10 mouse cellular contexts compared by ENCODE assay signal in the genomic region with DNA sequence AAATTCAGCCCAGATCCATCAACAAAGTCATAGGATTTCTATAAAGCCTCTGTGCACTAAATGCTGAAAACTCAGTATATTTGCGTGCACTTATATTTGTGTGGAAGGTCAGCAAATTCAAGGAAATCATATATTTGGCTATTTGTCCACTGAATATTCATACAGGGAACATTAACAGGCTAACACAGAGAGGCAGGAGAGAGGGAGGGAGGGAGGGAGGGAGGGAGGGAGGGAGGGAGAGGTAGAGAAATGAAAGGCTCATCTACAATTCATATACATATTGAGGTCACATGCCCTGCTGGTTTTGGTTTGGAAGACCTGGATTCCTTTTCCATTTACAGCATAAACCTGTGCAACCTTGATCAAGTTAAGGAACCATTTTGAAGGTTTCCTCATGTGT.
DNase-seq lines count a peak whose midpoint lies in the region; ATAC-seq lines count a peak whose summit lies in the region.
"Had no signal": no experiment of that assay in that cellular context is flagged by ENCODE, and none has a peak within 500 bp of the region (broad histone marks: within the 10 kb centered on the region; RNA-seq: fewer than 3 reads in every experiment).

No protein-coding gene starts in this region.

- H3K4me1 ChIP-seq in heart, embryonic 16.5 days (ENCODE audit: control insufficient read depth, insufficient read depth, low read length): no peaks in the 10 kb centered on the region
- no peaks in the 10 kb centered on the region for H3K4me1 ChIP-seq in embryonic facial prominence, embryonic 11.5 days (ENCODE audit: control insufficient read depth, insufficient read depth, low read length)
- H3K4me1 ChIP-seq in hindbrain, embryonic 12.5 days: no peaks in the 10 kb centered on the region
- H3K4me1 ChIP-seq in midbrain, embryonic 10.5 days: no peaks in the 10 kb centered on the region

- no peak for ATAC-seq in heart, embryonic 16.5 days (replicated peaks; ENCODE audit: extremely low read depth, insufficient read depth, low FRiP score)
- no peak for ATAC-seq in embryonic facial prominence, embryonic 11.5 days (replicated peaks; ENCODE audit: insufficient number of reproducible peaks, low FRiP score, low TSS enrichment, low read depth)
- ATAC-seq in hindbrain, embryonic 12.5 days (ENCODE audit: low FRiP score): no peak
- ATAC-seq: activated CD4-positive, CD25-positive, alpha-beta regulatory T cell, adult 4 months; CD4-positive, CD25-positive, alpha-beta regulatory T cell, adult 4 months had no signal

- no peak overlapping the region for H3K27ac ChIP-seq in heart, embryonic 16.5 days (ENCODE audit: low read length)
- no peak overlapping the region for H3K27ac ChIP-seq in embryonic facial prominence, embryonic 11.5 days (replicated peaks; ENCODE audit: low read depth, low read length)
- no peak overlapping the region for H3K27ac ChIP-seq in hindbrain, embryonic 12.5 days
- peak overlapping the region; percentile 79 for H3K27ac ChIP-seq in midbrain, embryonic 10.5 days (replicated peaks)

- no peaks in the 10 kb centered on the region for H3K9me3 ChIP-seq in heart, embryonic 16.5 days (replicated peaks; ENCODE audit: control insufficient read depth, low read length)
- no peaks in the 10 kb centered on the region for H3K9me3 ChIP-seq in embryonic facial prominence, embryonic 11.5 days (replicated peaks; ENCODE audit: control insufficient read depth, low read length)
- no peaks in the 10 kb centered on the region for H3K9me3 ChIP-seq in hindbrain, embryonic 12.5 days (replicated peaks)
- H3K9me3 ChIP-seq in midbrain, embryonic 10.5 days (replicated peaks): no peaks in the 10 kb centered on the region

- WGBS in heart, embryonic 16.5 days: 64% methylated on average over 1 of the region's 1 CpGs
- 92% methylated on average over 1 of the region's 1 CpGs for WGBS in embryonic facial prominence, embryonic 11.5 days
- 90% methylated on average over 1 of the region's 1 CpGs for WGBS in hindbrain, embryonic 12.5 days
- WGBS in midbrain, embryonic 10.5 days: 85% methylated on average over 1 of the region's 1 CpGs

- H3K4me2 ChIP-seq in heart, embryonic 16.5 days (ENCODE audit: low read depth, low read length): peak overlapping the region; percentile 58
- peak overlapping the region; percentile 36 for H3K4me2 ChIP-seq in embryonic facial prominence, embryonic 11.5 days (ENCODE audit: low read depth, low read length)
- H3K4me2 ChIP-seq in hindbrain, embryonic 12.5 days (replicated peaks): peak overlapping the region; percentile 63

- H3K4me3 ChIP-seq in heart, embryonic 16.5 days (ENCODE audit: low read length): peak overlapping the region; percentile 35; the same call in 1 of the 2 replicates
- H3K4me3 ChIP-seq in embryonic facial prominence, embryonic 11.5 days (ENCODE audit: low read depth, low read length): no peak overlapping the region
- peak overlapping the region; percentile 40 for H3K4me3 ChIP-seq in hindbrain, embryonic 12.5 days
- peak overlapping the region; percentile 56 for H3K4me3 ChIP-seq in midbrain, embryonic 10.5 days

- DNase-seq in heart, adult 18-20 months: no peak
- no peak for DNase-seq in embryonic facial prominence, embryonic 11.5 days (ENCODE audit: low spot score)
- no peak for DNase-seq in midbrain, embryonic 10.5 days (ENCODE audit: low spot score)
- DNase-seq in right cerebral cortex, postnatal 4 days: no peak
- no peak for DNase-seq in spleen, postnatal 36 days (ENCODE audit: low spot score in 2 of 2)
- no peak for DNase-seq in left cerebral cortex, adult 11 months (ENCODE audit: low spot score)

- no peak overlapping the region for H3K9ac ChIP-seq in heart, embryonic 16.5 days (ENCODE audit: low read length)
- no peak overlapping the region for H3K9ac ChIP-seq in embryonic facial prominence, embryonic 11.5 days (replicated peaks; ENCODE audit: low read length)
- 0 out of 2 replicates have a peak overlapping the region, but pooled peaks have one; percentile 50 for H3K9ac ChIP-seq in hindbrain, embryonic 12.5 days

- no peaks in the 10 kb centered on the region for H3K36me3 ChIP-seq in heart, embryonic 16.5 days (ENCODE audit: control insufficient read depth, insufficient read depth)
- no peaks in the 10 kb centered on the region for H3K36me3 ChIP-seq in embryonic facial prominence, embryonic 11.5 days (replicated peaks; ENCODE audit: control insufficient read depth, insufficient read depth, low read depth, low read length)
- H3K36me3 ChIP-seq in hindbrain, embryonic 12.5 days: no peaks in the 10 kb centered on the region
- no peaks in the 10 kb centered on the region for H3K36me3 ChIP-seq in midbrain, embryonic 10.5 days

- no peaks in the 10 kb centered on the region for H3K27me3 ChIP-seq in heart, embryonic 16.5 days (ENCODE audit: control insufficient read depth, insufficient read depth, low read length)
- H3K27me3 ChIP-seq in embryonic facial prominence, embryonic 11.5 days (ENCODE audit: control insufficient read depth, insufficient read depth, low read length): no peaks in the 10 kb centered on the region
- no peaks in the 10 kb centered on the region for H3K27me3 ChIP-seq in hindbrain, embryonic 12.5 days
- H3K27me3 ChIP-seq in midbrain, embryonic 10.5 days (ENCODE audit: low read depth, poor library complexity, severe bottlenecking): no peaks in the 10 kb centered on the region
